Mouse (Mus musculus) thymus, adult 2 months (tissue): ENCODE measurements at regions not wholly inside any gene's neighbourhood (a gene's known extent, or its start where the extent isn't known, plus 50 kb on each side); places are given as distances from the start of the nearest gene placed in this dataset.

Experiments used
- CTCF ChIP-seq: fragments of 200-500 bp; IDR thresholded peaks from 2 replicates; pipeline ENCODE4 v1.5.1; 2012; ENCODE audit warnings: mild to moderate bottlenecking, control low read depth, low read length, moderate library complexity, borderline replicate concordance; ENCODE audit not compliant: control insufficient read depth, poor library complexity, insufficient read depth; ENCODE audit errors: extremely low read depth
- POLR2A ChIP-seq: fragments of 200-500 bp; IDR thresholded peaks from 2 replicates; pipeline ENCODE4 v1.6.1; 2012; ENCODE audit warnings: mild to moderate bottlenecking, low read length, control low read depth, moderate library complexity; ENCODE audit not compliant: control insufficient read depth, poor library complexity, insufficient read depth; ENCODE audit errors: extremely low read depth

DNA sequence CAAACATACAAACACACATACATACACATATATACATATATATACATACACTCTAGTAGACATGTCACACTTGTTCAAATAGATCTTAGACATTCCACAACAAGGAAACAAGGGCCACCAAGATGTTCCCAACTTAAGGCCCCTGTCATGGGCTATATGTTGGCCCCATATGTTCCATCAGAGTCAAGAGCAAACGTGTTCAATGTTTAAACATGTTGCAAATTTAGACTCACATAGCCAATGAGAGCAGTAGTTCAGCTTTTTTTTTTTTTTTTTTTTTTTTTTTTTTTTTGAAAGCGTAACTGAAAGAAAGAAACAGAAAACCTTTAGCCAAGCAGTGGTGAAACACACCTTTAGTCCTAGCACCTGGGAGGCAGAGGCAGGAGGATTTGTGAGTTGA lies 183.0 kb upstream of the Jarid2 start:
- TF ChIP-seq POLR2A = no peak
- TF ChIP-seq CTCF = no peak
